Mouse (Mus musculus) MN1 (cell line): Measurements from ENCODE around the gene Phox2b.
A peak's percentile ranks its signal among the peaks of the same experiment; 100 is the strongest.

Experiments used
- DNase-seq: peaks from one replicate; pipeline ENCODE4 v3.0.0-alpha.2; 2016; ENCODE audit warnings: low spot score

Phox2b gene

DNA sequence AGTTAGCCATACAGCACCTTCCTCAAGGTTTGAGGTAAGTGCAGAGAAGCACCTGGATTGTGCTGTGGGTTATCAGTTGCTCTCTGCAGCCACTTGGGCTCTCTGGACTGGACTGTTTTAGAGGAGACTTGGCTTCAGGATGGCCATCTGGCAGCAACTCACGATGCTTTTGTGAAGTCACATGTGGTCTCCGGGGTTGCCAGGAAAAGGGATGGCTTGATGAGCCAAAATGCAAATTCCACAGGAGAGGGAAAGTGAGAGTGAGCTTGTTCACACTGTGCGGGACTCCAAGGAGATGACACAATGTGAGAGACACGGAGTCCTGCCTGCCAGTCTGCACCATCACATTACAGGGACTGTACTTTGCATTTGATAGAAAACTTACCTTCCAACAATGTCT, 7.3 kb downstream of the Phox2b start:
- peak; percentile 22 for DNase-seq

DNA sequence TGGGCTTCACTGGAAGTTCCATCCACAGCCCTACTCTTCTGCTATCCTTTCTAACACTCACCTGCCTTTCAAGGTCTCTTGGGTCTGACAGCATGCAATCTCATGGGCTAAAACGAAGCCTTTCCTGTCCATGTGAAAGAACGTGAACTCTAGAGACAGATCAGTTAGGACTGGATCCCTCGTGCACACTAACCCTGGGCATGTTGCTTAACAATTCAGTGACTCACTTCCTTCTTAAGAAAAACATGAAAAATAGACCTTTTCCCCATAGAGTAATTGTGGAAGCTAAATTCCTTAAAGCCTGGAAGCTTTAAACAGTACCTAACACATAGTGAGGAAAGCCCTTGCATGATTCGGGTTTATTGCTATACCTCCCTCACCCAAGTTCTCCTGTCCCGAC, 8.2 kb downstream of the Phox2b start:
- no peak for DNase-seq

DNA sequence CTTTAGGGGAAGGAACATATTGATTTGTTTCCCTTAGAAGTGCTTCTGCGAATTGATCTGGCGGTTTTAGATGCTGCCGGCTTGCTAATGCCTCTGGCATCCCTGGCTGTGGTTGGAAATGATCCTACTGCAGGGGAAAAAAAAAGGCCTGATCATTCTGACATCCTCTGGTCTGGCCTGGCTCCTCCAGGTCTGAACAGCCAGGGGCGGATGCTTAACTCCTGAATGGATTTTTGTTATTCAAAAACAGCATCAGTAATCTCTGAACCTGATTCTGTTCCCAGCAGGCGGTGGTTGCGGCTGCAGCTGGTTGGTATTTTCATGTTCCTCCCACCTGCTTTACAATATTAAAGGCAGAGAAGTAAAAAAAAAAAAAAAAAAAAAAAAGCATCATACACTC, 16.0 kb downstream of the Phox2b start:
- DNase-seq: no peak

DNA sequence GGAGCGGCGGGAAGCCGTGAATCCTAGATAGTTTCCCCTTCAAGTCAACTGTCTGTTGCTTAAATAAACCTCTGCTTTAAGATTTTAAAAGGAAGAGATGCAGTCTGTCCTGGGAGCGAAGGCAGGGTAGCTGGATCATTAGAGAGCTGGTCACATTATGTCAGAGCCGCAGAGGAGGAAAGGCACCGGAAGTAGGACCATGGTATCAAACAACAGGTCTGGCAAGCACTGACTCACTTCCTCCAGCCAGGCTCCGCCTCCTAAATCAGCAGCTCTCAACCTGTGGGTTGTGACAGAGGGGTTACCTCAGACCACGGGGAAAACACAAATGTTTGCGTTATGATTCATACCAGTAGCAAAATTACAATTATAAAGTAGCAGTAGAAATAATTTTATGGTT, 35.5 kb downstream of the Phox2b start:
- DNase-seq: no peak

DNA sequence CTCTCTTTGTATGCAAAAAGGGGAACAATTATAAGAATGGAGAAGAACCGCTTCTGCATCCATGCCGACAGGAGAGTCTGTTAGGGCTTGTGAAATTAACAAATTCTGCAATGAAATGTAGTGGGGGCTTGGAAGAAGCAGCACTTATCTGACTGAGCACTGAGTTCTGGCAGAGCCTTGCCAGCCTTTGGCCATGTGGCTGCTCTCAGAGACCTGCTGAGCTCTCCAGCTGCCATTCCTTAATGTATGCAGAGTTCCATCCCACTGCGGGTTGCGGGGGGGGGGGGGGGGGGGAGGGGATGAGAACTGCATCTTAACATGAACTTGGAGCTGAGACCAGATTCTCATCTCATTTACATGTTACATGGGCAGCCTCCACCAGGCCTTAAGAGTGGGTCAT, 38.6 kb downstream of the Phox2b start:
- DNase-seq: no peak

DNA sequence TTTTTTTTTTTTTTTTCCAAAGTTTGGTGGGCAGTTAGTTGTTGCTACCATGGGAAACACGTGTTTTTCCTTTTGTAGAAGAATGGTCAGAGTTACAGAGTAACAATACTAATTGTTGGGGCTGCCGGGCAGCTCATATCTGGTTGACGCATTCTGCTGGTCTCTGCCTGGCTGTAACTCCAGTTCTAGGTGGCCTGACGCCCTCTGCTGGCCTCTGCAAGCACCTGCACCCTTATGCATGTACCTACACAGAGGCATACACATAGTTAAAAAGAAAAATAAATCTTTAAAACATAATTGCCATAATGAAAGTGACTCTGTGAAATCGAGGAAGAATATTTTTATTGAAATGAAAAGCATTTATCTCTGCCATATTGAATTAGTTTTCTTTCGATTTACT, 41.3 kb downstream of the Phox2b start:
- DNase-seq: no peak

DNA sequence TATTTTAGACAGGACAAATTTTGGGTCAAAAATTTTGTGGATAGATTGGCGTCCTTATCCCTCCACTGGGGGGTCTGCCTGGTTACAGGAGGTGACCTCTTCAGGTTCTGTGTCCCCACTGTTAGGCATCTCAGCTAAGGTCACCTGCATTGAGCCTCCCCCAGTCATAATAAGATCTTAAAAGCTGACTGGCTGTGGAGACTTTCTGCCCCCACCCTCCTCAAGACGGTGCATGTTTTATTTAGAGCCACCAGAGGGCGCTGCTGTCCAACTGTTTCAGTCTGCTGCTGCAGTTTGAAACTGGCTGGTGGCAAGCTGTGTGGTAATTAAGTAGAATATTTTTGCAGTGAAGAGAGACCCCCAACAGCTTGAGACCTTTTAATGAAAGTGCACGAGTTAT, 51.1 kb downstream of the Phox2b start:
- DNase-seq: peak; percentile 63
